Mouse (Mus musculus) stomach, adult 2 months (tissue): ENCODE measurements around the gene Il11ra1. TPM values are rescaled to one million over a fixed set of nuclear protein-coding genes. Genes with fewer than 3 reads are reported as not detected.

ENCODE experiments used
- polyA plus RNA-seq: library from polyadenylated mRNA; depleted of rRNA; stranded (reverse); fragments of >200 nt; gene quantifications from 2 replicates; pipeline ENCODE4 v1.2.3, GENCODE M21; 2012; rRNA removed

Gene Il11ra1
- polyA plus RNA-seq = 93.9 and 97.7 TPM in 2 replicates

DNA sequence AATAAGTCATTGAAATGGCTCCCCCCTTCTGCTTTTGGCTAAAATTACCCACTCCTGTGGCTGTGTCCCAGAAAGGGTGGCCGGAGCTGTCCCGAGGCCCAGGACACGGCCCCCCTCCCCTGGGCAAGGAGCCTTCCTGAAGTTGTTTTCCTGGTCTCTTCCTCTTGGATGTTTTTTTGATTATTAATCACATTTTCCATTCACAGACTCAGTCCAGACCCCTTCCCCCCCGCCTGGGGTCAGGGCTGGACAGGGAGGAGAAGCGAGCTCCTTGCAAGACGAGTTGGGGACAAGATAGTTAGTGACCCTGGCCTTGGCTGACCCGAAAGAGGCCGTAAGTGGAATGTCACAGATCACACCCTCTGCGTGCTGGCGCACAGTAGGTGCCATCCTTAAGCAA is at the start of gene Il11ra1:
TSS of gene Il11ra1 (plus strand) at position 207 of the 400 bp plus-strand sequence.

GRCm38 (mm10) chr4:41696930-41697841 is 2.6 kb upstream of the Il11ra1 start, which contains the start of gene Cntfr:
Cntfr (minus strand) TSS chr4:41697089.

GRCm38 (mm10) chr4:41713197-41714067 is 13.6 kb downstream of the Il11ra1 start, which contains the start of gene Rpp25l:
Rpp25l (minus strand) TSS chr4:41713534.

GRCm38 (mm10) chr4:41722918-41723351 is 23.1 kb downstream of the Il11ra1 start, which contains the start of gene Dctn3:
Dctn3 (minus strand) TSS chr4:41723170.

GRCm38 (mm10) chr4:41731052-41731765 is 31.4 kb downstream of the Il11ra1 start, which contains the start of gene Arid3c:
Arid3c (minus strand) TSS chr4:41731142.

DNA sequence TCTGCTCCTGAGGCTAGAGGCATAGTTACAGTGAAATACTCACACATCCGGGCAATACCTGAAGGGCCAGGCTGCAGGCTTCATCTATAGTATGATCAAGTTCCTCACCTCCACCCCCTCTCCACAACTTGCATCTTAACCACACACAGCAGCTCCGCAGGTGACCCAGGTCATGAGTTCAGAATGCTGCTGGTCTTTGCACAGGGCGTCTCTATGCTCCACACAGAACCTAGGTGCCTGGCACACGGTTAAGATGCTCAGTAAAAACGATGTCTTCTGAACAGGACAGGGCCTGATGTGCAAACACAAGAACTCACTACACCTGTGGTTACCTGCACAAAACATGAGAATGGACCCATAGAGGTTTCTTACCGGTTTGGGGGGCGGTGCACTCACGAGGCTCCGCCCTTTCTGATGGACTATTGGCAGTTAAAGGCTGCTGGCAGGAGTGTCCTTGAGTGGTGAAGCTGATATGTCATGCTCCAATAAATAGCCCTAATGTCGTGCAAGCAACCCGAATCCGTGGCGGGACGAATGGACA is 55.1 kb downstream of the Il11ra1 start, which contains the start of gene Galt:
TSS of gene Galt (plus strand) at position 432 of the 541 bp plus-strand sequence.

GRCm38 (mm10) chr4:41755338-41756305 is 55.8 kb downstream of the Il11ra1 start, which contains the start of gene Sigmar1:
Sigmar1 (minus strand) TSS chr4:41756157.

GRCm38 (mm10) chr4:41774002-41774401 is 74.2 kb downstream of the Il11ra1 start, which contains the start of gene Ccl27a:
Ccl27a (minus strand) TSS chr4:41774247.

Other genes starting within 250 kb of the Il11ra1 start
- 0.16 and 0.18 TPM in 2 replicates for gene Kif24, start 235.1 kb upstream of the Il11ra1 start, polyA plus RNA-seq
- 1.6 and 3.0 TPM in 2 replicates for gene Nudt2, start 234.8 kb upstream of the Il11ra1 start, polyA plus RNA-seq
- gene AI464131, start 196.9 kb upstream of the Il11ra1 start, polyA plus RNA-seq = 3.1 and 4.9 TPM in 2 replicates
- 0.37 and 0.47 TPM in 2 replicates for gene 1110017D15Rik, start 182.7 kb upstream of the Il11ra1 start, polyA plus RNA-seq
- gene Fam219a, start 130.5 kb upstream of the Il11ra1 start, polyA plus RNA-seq = 15.4 and 24.4 TPM in 2 replicates
- 14.8 and 21.6 TPM in 2 replicates for gene Dnaic1, start 130.2 kb upstream of the Il11ra1 start, polyA plus RNA-seq
- 37.6 and 69.1 TPM in 2 replicates for gene Enho, start 59.7 kb upstream of the Il11ra1 start, polyA plus RNA-seq
- 5.9 and 7.8 TPM in 2 replicates for gene Cntfr, start 2.9 kb upstream of the Il11ra1 start, polyA plus RNA-seq
- 29.8 and 44.5 TPM in 2 replicates for gene Rpp25l, start 13.5 kb downstream of the Il11ra1 start, polyA plus RNA-seq
- 33.7 and 36.5 TPM in 2 replicates for gene Dctn3, start 23.2 kb downstream of the Il11ra1 start, polyA plus RNA-seq
- gene Arid3c, start 31.2 kb downstream of the Il11ra1 start, polyA plus RNA-seq = not detected in 2 replicates
- gene Galt, start 55.2 kb downstream of the Il11ra1 start, polyA plus RNA-seq = 39.5 and 40.0 TPM in 2 replicates
- 38.6 and 40.6 TPM in 2 replicates for gene Sigmar1, start 56.2 kb downstream of the Il11ra1 start, polyA plus RNA-seq
- 28.4 and 32.1 TPM in 2 replicates for gene Ccl27a, start 74.3 kb downstream of the Il11ra1 start, polyA plus RNA-seq
- gene Gm21541, start 203.6 kb downstream of the Il11ra1 start, polyA plus RNA-seq = 4.9 TPM in 1 of 2 replicates, not detected in the other
- gene Gm20878, start 241.6 kb downstream of the Il11ra1 start, polyA plus RNA-seq = 0.34 and 3.0 TPM in 2 replicates